Mouse (Mus musculus): ENCODE results near the gene Trpm4. TPM values are rescaled to one million over a fixed set of nuclear protein-coding genes. Genes with fewer than 3 reads are reported as not detected.

Trpm4 gene
- polyA plus RNA-seq, 1 experiment from 2014 or later: 21.9 TPM

DNA sequence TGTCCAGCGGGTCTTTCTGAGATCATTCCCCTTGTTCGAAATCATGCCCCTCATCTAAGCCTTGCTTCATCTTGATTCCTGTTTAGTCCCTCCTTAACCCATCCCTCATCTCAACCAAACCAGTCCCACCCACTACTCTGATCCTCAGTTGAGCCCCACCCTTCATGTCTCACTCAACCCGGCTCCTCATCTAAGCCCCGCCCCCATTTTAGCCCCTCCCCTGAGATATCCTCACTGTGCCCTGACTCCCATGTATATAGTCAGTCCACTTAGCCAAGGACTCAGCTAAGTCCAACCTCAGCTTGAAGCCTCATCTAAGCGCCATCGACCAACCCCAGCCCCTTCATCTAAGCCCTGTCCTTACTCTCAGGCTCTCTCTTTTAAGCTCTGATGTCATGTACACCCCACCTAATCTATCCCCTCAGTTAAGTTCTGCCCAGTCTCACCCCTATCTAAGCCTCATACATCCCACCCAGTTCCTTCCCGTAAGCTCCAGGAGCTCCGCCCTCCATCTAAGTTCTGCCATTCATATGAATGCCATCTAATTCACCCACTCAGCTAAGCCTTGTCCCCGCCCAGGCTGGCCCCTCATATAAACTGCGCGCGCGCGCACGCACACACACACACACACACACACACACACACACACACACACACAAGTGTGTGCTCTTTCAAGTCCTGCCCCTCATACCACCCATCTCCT, 21.9 kb upstream of the Trpm4 start:
- DNase-seq (ENCODE audit: low spot score): no peak
- H3K4me1 ChIP-seq (ENCODE audit: insufficient read depth, low read depth, low read length): no peaks in the 10 kb centered on the region
- no peak for TF ChIP-seq CTCF (IDR thresholded peaks at IDR 0.05)
- H3K9ac ChIP-seq (replicated peaks; ENCODE audit: low read depth): no peak overlapping the region
- H3K36me3 ChIP-seq (ENCODE audit: insufficient read depth, low read length): no peaks in the 10 kb centered on the region
- no peak overlapping the region for H3K4me3 ChIP-seq (ENCODE audit: low read depth, low read length)
- H3K9me3 ChIP-seq (ENCODE audit: low read length): no peaks in the 10 kb centered on the region
- H3K27me3 ChIP-seq (replicated peaks; ENCODE audit: insufficient read depth, low read length): peaks cover 6% of the 10 kb centered on the region; the same call in 1 of the 2 replicates
- H3K27ac ChIP-seq (ENCODE audit: low read length): no peak overlapping the region
- WGBS: 70% methylated on average over 15 of the region's 15 CpGs
- H3K4me2 ChIP-seq (replicated peaks; ENCODE audit: low read depth, low read length): no peak overlapping the region
- ATAC-seq: no peak

DNA sequence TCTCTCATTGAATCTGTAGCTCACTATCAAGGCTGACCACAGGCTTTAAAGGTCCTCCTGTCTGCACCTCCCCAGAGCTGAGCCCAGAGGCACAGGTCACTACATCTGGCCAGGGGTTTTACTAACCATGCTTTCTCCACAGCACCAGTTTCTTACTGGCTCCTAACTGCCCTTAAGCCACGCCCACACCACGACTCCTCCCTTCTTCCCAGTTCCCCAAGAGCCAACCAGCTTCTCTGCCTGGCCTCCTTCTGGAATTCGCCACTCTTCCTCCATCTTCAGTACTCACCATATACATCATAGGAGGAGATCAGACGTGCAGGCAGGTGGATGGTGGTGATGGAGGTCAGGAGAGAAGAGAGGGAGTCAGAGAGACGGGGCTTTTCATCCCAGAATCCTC, 19.5 kb upstream of the Trpm4 start:
- Histone ChIP-seq H3K9ac (replicated peaks; ENCODE audit: low read depth) (no peak overlapping the region), H3K36me3 (ENCODE audit: insufficient read depth, low read length) (no peaks in the 10 kb centered on the region), H3K4me2 (replicated peaks; ENCODE audit: low read depth, low read length) (no peak overlapping the region), H3K4me3 (ENCODE audit: low read depth, low read length) (no peak overlapping the region), H3K4me1 (ENCODE audit: insufficient read depth, low read depth, low read length) (no peaks in the 10 kb centered on the region), H3K27me3 (replicated peaks; ENCODE audit: insufficient read depth, low read length) (no peaks in the 10 kb centered on the region), H3K27ac (ENCODE audit: low read length) (no peak overlapping the region), H3K9me3 (ENCODE audit: low read length) (no peaks in the 10 kb centered on the region)
- WGBS: 17% methylated on average over 5 of the region's 5 CpGs
- no peak for ATAC-seq
- no peak for TF ChIP-seq EP300 (IDR thresholded peaks at IDR 0.05)
- no peak for TF ChIP-seq CTCF (IDR thresholded peaks at IDR 0.05)
- DNase-seq (ENCODE audit: low spot score): no peak

- ATAC-seq (no peak), DNase-seq (ENCODE audit: low spot score) (no peak)
- no peak overlapping the region for H3K4me2 ChIP-seq (replicated peaks; ENCODE audit: low read depth, low read length)
- H3K9me3 ChIP-seq (ENCODE audit: low read length): no peaks in the 10 kb centered on the region
- no peak for TF ChIP-seq EP300 (IDR thresholded peaks at IDR 0.05)
- TF ChIP-seq CTCF (IDR thresholded peaks at IDR 0.05): no peak
- H3K27me3 ChIP-seq (replicated peaks; ENCODE audit: insufficient read depth, low read length): no peaks in the 10 kb centered on the region
- no peaks in the 10 kb centered on the region for H3K36me3 ChIP-seq (ENCODE audit: insufficient read depth, low read length)
- no peak overlapping the region for H3K27ac ChIP-seq (ENCODE audit: low read length)
- no peak overlapping the region for H3K9ac ChIP-seq (replicated peaks; ENCODE audit: low read depth)
- no peak overlapping the region for H3K4me3 ChIP-seq (ENCODE audit: low read depth, low read length)
- WGBS: 72% methylated on average over 13 of the region's 13 CpGs
- H3K4me1 ChIP-seq (ENCODE audit: insufficient read depth, low read depth, low read length): no peaks in the 10 kb centered on the region
Measured at GRCm38 (mm10) chr7:45346905-45347304, 13.3 kb upstream of the Trpm4 start.

GRCm38 (mm10) chr7:45343543-45343942, 10.0 kb upstream of the Trpm4 start:
- no peak overlapping the region for H3K4me2 ChIP-seq (replicated peaks; ENCODE audit: low read depth, low read length)
- DNase-seq (ENCODE audit: low spot score) (no peak), ATAC-seq (no peak)
- no peaks in the 10 kb centered on the region for H3K27me3 ChIP-seq (replicated peaks; ENCODE audit: insufficient read depth, low read length)
- H3K4me1 ChIP-seq (ENCODE audit: insufficient read depth, low read depth, low read length): peaks cover 14% of the 10 kb centered on the region; the same call in 1 of the 2 replicates
- H3K27ac ChIP-seq (ENCODE audit: low read length): no peak overlapping the region
- WGBS: 31% methylated on average over 13 of the region's 13 CpGs
- H3K36me3 ChIP-seq (ENCODE audit: insufficient read depth, low read length): no peaks in the 10 kb centered on the region
- no peak overlapping the region for H3K4me3 ChIP-seq (ENCODE audit: low read depth, low read length)
- no peak for TF ChIP-seq EP300 (IDR thresholded peaks at IDR 0.05)
- TF ChIP-seq CTCF (IDR thresholded peaks at IDR 0.05): peak; percentile 58
- H3K9ac ChIP-seq (replicated peaks; ENCODE audit: low read depth): no peak overlapping the region
- H3K9me3 ChIP-seq (ENCODE audit: low read length): no peaks in the 10 kb centered on the region

DNA sequence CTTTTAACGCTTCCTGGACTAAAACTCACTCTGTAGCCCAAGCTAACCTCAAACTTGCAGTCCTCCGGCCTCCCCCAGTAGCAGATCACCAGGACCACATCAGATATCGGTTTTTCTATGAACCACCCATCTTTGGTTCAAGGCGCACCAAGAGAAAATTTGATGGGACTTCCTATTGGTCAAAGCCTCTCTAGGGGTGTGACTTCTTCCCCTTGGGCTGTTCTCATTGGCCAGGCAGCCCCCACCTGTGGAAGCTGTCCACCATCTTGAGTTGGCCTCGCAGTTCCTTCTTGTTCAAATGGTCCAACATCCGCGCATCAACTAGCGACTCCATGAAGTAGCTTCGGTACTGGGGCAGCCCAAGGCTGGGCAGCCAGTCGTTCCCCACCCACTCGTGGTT, 8.5 kb upstream of the Trpm4 start:
- Histone ChIP-seq H3K4me2 (replicated peaks; ENCODE audit: low read depth, low read length) (no peak overlapping the region), H3K36me3 (ENCODE audit: insufficient read depth, low read length) (no peaks in the 10 kb centered on the region), H3K4me3 (ENCODE audit: low read depth, low read length) (no peak overlapping the region), H3K27me3 (replicated peaks; ENCODE audit: insufficient read depth, low read length) (no peaks in the 10 kb centered on the region), H3K4me1 (ENCODE audit: insufficient read depth, low read depth, low read length) (peaks cover 14% of the 10 kb centered on the region; the same call in 1 of the 2 replicates), H3K27ac (ENCODE audit: low read length) (no peak overlapping the region), H3K9ac (replicated peaks; ENCODE audit: low read depth) (no peak overlapping the region), H3K9me3 (ENCODE audit: low read length) (no peaks in the 10 kb centered on the region)
- DNase-seq (ENCODE audit: low spot score) (no peak), ATAC-seq (no peak)
- WGBS: 84% methylated on average over 11 of the region's 11 CpGs
- no peak for TF ChIP-seq EP300 (IDR thresholded peaks at IDR 0.05)
- no peak for TF ChIP-seq CTCF (IDR thresholded peaks at IDR 0.05)

- H3K36me3 ChIP-seq (ENCODE audit: insufficient read depth, low read length): no peaks in the 10 kb centered on the region
- no peak overlapping the region for H3K9ac ChIP-seq (replicated peaks; ENCODE audit: low read depth)
- H3K27me3 ChIP-seq (replicated peaks; ENCODE audit: insufficient read depth, low read length): no peaks in the 10 kb centered on the region
- peaks cover 14% of the 10 kb centered on the region; the same call in 1 of the 2 replicates for H3K4me1 ChIP-seq (ENCODE audit: insufficient read depth, low read depth, low read length)
- H3K9me3 ChIP-seq (ENCODE audit: low read length): no peaks in the 10 kb centered on the region
- ATAC-seq: peak; percentile 78
- WGBS: 7% methylated on average over 8 of the region's 8 CpGs
- DNase-seq (ENCODE audit: low spot score): peak; percentile 97
- no peak overlapping the region for H3K4me3 ChIP-seq (ENCODE audit: low read depth, low read length)
- peak overlapping the region; percentile 87 for H3K4me2 ChIP-seq (replicated peaks; ENCODE audit: low read depth, low read length)
- TF ChIP-seq EP300 (IDR thresholded peaks at IDR 0.05): 0 out of 2 replicates have a peak, but pooled peaks have one; percentile 17
- TF ChIP-seq CTCF (IDR thresholded peaks at IDR 0.05): peak; percentile 96
- H3K27ac ChIP-seq (ENCODE audit: low read length): no peak overlapping the region
Measured at GRCm38 (mm10) chr7:45341303-45341702, 7.7 kb upstream of the Trpm4 start.

Measured in lung, postnatal 0 days (tissue).